Mouse (Mus musculus) cerebellum, adult 8-10 months (tissue): ENCODE measurements around the gene Cbfb.
"Not testable (repeated sequence)": the region's sequence is repeated elsewhere in the genome, so short reads cannot be mapped to it uniquely, and the experiment has no call there.

Experiments
- DNase-seq: peaks from one replicate; pipeline ENCODE4 v3.0.0; 2022

Gene Cbfb

GRCm38 (mm10) chr8:105186467-105187005 is 16.1 kb downstream of the Cbfb start:
- no peak for DNase-seq

- DNase-seq: no peak
These were observed 21.7 kb downstream of the Cbfb start for GRCm38 (mm10) chr8:105192182-105192581.

GRCm38 (mm10) chr8:105205748-105206147 is 35.3 kb downstream of the Cbfb start:
- no peak for DNase-seq

GRCm38 (mm10) chr8:105206766-105207275 is 36.3 kb downstream of the Cbfb start:
- no peak for DNase-seq

GRCm38 (mm10) chr8:105207675-105208273 is 37.3 kb downstream of the Cbfb start:
- no peak for DNase-seq

GRCm38 (mm10) chr8:105209153-105210110 is 39.0 kb downstream of the Cbfb start:
- no peak for DNase-seq

- DNase-seq: no peak
These were observed 43.6 kb downstream of the Cbfb start for GRCm38 (mm10) chr8:105214104-105214503.

GRCm38 (mm10) chr8:105217926-105218522 is 47.5 kb downstream of the Cbfb start:
- no peak for DNase-seq

- DNase-seq: no peak
These were observed 53.4 kb downstream of the Cbfb start for GRCm38 (mm10) chr8:105223850-105224249.

- DNase-seq: peak; percentile 95
These were observed 54.2 kb downstream of the Cbfb start, which contains the start of gene D230025D16Rik for GRCm38 (mm10) chr8:105224413-105225271. Gene D230025D16Rik, plus strand, starts transcription at chr8:105225145.

GRCm38 (mm10) chr8:105225272-105225593 is 54.8 kb downstream of the Cbfb start:
- DNase-seq: no peak

- DNase-seq: no peak
These were observed 55.4 kb downstream of the Cbfb start for GRCm38 (mm10) chr8:105225917-105226316.

GRCm38 (mm10) chr8:105231503-105232320 is 61.2 kb downstream of the Cbfb start:
- no peak for DNase-seq

GRCm38 (mm10) chr8:105232321-105232693 is 61.8 kb downstream of the Cbfb start:
- DNase-seq: not testable (repeated sequence)

GRCm38 (mm10) chr8:105233126-105233935 is 62.9 kb downstream of the Cbfb start:
- DNase-seq: no peak

- DNase-seq: no peak
These were observed 64.7 kb downstream of the Cbfb start for GRCm38 (mm10) chr8:105235206-105235605.

- DNase-seq: no peak
These were observed 67.1 kb downstream of the Cbfb start for GRCm38 (mm10) chr8:105237442-105238142.

- no peak for DNase-seq
These were observed 70.5 kb downstream of the Cbfb start for GRCm38 (mm10) chr8:105241016-105241415.

- no peak for DNase-seq
These were observed 81.5 kb downstream of the Cbfb start for GRCm38 (mm10) chr8:105251954-105252353.
